Mouse (Mus musculus) liver, embryonic 14.5 days (tissue): ENCODE measurements around the gene Tmcc3.

Source experiments
- CTCF ChIP-seq: IDR thresholded peaks from 2 replicates; pipeline ENCODE4 v1.5.1; 2016; ENCODE audit warnings: antibody characterized with exemption, low read depth, control low read depth
- EP300 ChIP-seq: IDR thresholded peaks from 2 replicates; pipeline ENCODE4 v1.6.1; 2016; ENCODE audit warnings: antibody characterized with exemption, low read depth

DNA sequence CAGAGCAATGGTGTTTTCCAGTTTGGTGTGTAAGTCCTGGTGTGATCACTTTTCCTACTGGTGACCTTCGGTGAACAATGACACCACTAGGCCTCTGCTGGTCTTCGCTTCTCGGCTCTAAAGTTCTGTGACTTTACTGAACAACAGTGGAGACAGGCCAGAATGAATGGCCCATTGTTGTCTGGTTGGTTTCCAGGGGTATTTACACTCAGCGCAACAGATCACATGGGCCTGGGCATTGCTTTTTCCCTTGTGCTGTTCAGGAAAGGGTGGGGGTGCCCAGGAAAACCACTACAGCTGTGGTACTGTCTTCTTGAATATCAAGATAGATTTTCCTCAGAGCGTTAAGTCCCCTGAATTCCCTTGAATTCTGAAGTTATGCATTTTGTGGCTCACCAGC, 38.5 kb downstream of the Tmcc3 start:
- TF ChIP-seq CTCF (no peak), EP300 (no peak)
